Mouse (Mus musculus): ENCODE results near the gene Becn1. TPM values are rescaled to one million over a fixed set of nuclear protein-coding genes. Genes with fewer than 3 reads are reported as not detected.
A peak's percentile ranks its signal among the peaks of the same experiment; 100 is the strongest.
"Not testable (repeated sequence)": the region's sequence is repeated elsewhere in the genome, so short reads cannot be mapped to it uniquely, and the experiment has no call there.

Becn1 gene
- total RNA-seq (2014; fragmentation: Nextera tagmentation): 86.7 and 98.7 TPM in 2 replicates
- 160 and 162 TPM in 2 replicates for total RNA-seq (2017)

DNA sequence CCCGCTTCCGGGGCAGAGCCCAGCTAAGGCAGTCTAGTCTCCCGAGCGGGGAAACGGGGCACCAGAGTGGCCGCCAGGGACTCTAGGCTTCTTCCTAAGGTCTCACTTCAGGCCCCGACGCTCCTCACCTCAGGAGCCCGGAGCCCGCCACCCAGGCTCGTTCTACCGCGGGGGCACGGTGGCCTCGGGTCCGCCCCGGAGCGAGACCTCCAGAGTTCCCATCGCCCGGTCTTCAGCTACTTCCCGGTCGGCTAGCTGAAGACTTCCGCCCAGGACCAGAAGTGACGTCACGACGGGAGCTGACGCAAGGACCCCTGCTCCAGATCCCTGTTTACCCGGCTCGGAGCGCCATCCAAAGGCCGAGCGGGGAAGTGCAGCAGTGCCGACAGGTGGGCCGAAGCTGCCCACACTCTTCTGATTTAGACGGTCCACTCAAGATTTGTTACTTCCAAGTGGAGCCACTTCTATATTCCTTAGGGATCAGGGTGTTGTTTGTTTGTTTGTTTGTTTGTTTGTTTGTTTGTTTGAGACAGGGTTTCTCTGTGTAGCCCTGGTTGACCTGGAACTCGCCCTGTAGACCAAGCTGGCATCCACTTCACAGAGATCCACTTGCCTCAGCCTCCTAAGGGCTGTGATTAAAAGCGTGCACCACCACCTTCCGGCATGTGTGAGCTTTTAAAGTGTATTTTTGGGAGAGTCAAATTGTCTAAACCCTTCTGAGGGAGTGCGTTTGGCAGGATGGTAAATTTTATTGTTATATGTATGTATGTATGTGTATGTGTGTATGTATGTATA, at the start of gene Becn1:
Becn1 (minus strand) TSS at position 283 of the 795 bp plus-strand sequence.
- peak; percentile 96 for ATAC-seq (replicated peaks; ENCODE audit: low FRiP score, low TSS enrichment, poor library complexity, severe bottlenecking)

- no peak for ATAC-seq (replicated peaks; ENCODE audit: low FRiP score, low TSS enrichment, poor library complexity, severe bottlenecking)
Measured at GRCm38 (mm10) chr11:101351721-101352111, 49.6 kb upstream of the Becn1 start.

DNA sequence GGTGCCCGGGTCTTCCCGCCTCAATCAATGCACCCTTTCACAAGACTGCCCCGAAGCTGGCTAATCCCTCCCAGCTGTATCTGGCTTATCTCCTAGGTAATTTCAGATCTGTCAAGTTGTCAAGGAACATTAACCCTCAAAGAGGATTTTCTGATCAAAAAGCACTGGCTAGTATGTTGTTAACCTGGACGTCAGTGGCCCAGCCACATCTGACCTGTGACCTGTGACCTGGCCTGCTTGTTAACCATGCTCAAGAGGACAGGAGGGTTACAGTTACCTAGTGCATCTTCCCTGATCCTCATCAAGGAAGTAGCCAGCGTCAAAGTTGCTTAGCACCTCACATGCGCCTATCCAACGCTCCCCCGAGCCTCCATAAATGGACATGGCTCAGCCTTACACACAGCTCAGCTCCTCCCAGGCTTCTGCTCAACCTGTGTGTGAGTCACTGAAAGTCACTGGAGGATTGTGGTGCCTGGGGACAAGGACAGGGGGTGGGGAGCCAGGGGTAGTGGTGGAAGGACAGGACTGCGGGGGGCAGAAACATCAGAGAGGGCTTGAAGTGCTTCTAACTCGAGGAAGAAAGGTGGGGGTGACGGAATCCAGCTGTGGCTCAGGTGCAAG, 49.1 kb upstream of the Becn1 start:
- no peak for ATAC-seq (replicated peaks; ENCODE audit: low FRiP score, low TSS enrichment, poor library complexity, severe bottlenecking)

DNA sequence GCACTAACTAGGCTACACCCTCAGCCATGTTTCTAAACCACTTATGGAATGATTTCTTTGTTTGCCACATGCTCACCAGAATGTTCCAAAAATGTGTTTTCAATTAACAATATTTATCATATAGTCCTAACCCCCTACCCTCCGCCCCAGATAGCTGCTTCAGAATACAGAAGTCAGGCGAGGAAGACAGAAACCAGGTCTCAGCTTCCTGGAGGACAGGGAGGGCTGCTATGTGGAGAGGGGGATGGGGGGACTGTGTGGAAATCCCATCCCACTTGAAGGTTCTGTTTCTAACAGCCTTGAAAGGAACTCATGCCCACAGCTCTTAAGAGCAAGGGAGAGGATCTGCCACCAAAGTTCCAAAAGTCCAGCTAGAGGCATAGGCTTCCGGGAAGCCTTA, 47.1 kb upstream of the Becn1 start:
- ATAC-seq (replicated peaks; ENCODE audit: low FRiP score, low TSS enrichment, poor library complexity, severe bottlenecking): no peak

DNA sequence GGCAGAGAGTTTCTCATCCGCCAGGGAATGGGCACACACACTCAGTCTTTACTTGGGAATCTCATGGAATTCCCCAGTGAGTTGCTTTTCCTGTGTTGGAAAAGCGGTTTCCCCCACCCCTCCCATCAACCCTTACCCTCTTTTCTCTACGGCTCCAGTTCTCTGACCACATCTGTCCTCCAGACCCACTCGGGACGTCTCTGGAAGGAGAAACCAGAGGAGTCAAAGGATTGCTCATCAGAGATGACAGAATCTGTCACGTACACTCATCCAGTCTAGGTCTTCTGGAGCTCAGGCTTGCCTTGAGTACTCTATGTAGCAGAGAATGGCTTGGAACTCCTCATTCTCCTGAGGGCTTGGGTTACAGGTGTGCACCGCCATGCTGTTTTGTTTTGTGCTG, 46.7 kb upstream of the Becn1 start:
- no peak for ATAC-seq (replicated peaks; ENCODE audit: low FRiP score, low TSS enrichment, poor library complexity, severe bottlenecking)

DNA sequence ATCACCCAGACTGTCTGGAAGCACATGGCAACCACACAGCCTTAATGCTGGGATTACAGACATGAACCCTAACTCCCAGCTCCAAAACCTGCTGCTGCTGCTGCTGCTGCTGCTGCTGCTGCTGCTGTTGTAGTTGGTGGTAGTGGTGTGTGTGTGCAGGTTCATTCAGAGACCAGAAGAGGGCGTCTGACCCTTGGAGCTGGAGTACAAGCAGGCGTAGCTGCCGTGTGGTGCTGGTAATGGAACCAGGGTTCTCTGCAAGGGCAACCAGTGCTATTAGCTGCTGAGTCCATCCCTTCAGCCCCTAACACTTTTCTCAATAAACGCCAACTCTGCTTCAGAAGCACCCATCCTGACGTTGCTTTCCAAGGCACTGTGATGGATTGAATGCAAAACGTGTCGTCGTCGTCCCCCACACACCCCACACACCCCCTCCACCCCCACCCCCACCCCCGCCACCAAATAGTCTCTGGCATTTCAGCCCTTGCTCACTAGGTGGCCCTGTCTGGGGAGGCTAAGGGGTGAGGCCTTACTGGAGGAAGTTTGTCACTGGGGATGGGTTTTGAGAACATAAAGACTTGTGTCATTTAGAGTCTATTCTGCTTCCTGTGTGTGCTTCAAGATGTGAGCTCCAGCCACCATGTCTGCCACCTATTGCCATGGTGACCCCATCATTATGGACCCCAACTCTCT, 45.1 kb upstream of the Becn1 start:
- no peak for ATAC-seq (replicated peaks; ENCODE audit: low FRiP score, low TSS enrichment, poor library complexity, severe bottlenecking)

- peak; percentile 98 for ATAC-seq (replicated peaks; ENCODE audit: low FRiP score, low TSS enrichment, poor library complexity, severe bottlenecking)
Measured at GRCm38 (mm10) chr11:101338123-101338760, 36.2 kb upstream of the Becn1 start.

- ATAC-seq (replicated peaks; ENCODE audit: low FRiP score, low TSS enrichment, poor library complexity, severe bottlenecking): no peak
Measured at GRCm38 (mm10) chr11:101335685-101336084, 33.6 kb upstream of the Becn1 start.

GRCm38 (mm10) chr11:101334516-101334915, 32.4 kb upstream of the Becn1 start:
- ATAC-seq (replicated peaks; ENCODE audit: low FRiP score, low TSS enrichment, poor library complexity, severe bottlenecking): no peak

GRCm38 (mm10) chr11:101334023-101334422, 31.9 kb upstream of the Becn1 start:
- no peak for ATAC-seq (replicated peaks; ENCODE audit: low FRiP score, low TSS enrichment, poor library complexity, severe bottlenecking)

- ATAC-seq (replicated peaks; ENCODE audit: low FRiP score, low TSS enrichment, poor library complexity, severe bottlenecking): no peak
Measured at GRCm38 (mm10) chr11:101332537-101332936, 30.5 kb upstream of the Becn1 start.

GRCm38 (mm10) chr11:101330961-101331360, 28.9 kb upstream of the Becn1 start:
- ATAC-seq (replicated peaks; ENCODE audit: low FRiP score, low TSS enrichment, poor library complexity, severe bottlenecking): not testable (repeated sequence)

GRCm38 (mm10) chr11:101330371-101330924, 28.4 kb upstream of the Becn1 start, which contains the start of gene Aoc3:
Gene Aoc3, plus strand, starts transcription at chr11:101330605.
- ATAC-seq (replicated peaks; ENCODE audit: low FRiP score, low TSS enrichment, poor library complexity, severe bottlenecking): no peak

DNA sequence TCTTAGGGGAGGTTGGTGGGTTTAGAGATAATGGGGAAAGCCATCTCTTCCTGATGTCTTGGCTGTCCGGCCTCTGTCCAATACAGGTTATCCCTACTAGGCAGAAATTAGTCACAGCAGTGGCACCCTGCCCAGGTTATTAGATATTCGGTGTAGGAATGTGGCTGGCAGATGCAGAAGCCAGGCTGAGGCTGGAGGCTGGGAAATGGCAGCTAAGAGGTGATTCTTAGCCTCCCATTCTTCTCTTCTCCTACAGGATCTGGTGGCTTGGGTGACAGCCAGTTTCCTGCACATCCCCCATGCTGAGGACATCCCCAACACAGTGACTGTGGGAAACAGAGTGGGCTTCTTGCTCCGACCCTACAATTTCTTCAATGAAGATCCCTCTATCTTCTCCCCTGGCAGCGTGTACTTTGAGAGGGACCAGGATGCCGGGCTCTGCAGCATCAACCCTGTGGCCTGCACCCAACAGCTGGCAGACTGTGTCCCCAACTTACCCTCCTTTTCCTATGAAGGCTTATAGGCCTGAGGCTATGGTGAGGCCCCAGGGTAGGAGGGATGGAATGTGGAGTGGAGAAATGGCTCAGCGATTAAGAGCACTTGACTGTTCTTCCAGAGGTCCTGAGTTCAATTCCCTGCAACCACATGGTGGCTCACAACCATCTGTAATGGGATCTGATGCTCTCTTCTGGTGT, 27.0 kb upstream of the Becn1 start:
- no peak for ATAC-seq (replicated peaks; ENCODE audit: low FRiP score, low TSS enrichment, poor library complexity, severe bottlenecking)

DNA sequence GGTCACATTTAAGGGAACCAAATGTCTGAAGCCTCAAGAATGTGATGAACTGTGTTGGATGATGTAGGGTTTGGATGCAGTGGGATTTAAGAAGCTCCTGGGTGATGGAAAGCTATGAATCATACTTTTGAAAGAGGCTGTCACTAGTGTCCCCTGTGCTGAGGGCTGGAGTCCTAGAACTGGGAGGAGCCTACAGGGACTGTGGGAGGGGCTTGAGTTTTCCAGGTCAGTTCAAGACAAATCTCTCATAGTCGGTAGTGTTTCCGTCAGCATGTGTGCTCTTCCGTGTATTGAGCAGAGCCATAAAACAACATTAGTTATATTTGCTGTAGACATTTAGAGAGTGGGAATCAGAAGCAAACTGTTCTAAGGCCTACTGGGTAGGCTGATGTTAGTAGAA, 25.2 kb upstream of the Becn1 start:
- ATAC-seq (replicated peaks; ENCODE audit: low FRiP score, low TSS enrichment, poor library complexity, severe bottlenecking): no peak

GRCm38 (mm10) chr11:101326147-101326546, 24.1 kb upstream of the Becn1 start:
- no peak for ATAC-seq (replicated peaks; ENCODE audit: low FRiP score, low TSS enrichment, poor library complexity, severe bottlenecking)

DNA sequence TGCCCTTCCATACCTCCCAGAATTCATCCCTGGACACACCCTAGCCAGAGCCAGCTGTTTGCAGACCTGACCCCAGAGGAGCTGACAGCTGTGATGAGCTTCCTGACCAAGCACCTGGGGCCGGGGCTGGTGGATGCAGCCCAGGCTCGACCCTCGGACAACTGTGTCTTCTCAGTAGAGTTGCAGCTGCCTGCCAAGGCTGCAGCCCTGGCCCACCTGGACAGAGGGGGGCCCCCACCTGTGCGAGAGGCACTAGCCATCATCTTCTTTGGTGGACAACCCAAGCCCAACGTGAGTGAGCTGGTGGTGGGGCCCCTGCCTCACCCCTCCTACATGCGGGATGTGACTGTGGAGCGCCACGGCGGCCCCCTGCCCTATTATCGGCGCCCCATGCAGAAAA, 23.1 kb upstream of the Becn1 start:
- ATAC-seq (replicated peaks; ENCODE audit: low FRiP score, low TSS enrichment, poor library complexity, severe bottlenecking): not testable (repeated sequence)

GRCm38 (mm10) chr11:101324763-101325162, 22.7 kb upstream of the Becn1 start, which contains the start of gene Aoc2:
Gene Aoc2, plus strand, starts transcription at chr11:101325063.
- ATAC-seq (replicated peaks; ENCODE audit: low FRiP score, low TSS enrichment, poor library complexity, severe bottlenecking): no peak

- peak; percentile 61 for ATAC-seq (replicated peaks; ENCODE audit: low FRiP score, low TSS enrichment, poor library complexity, severe bottlenecking)
Measured at GRCm38 (mm10) chr11:101323609-101324008, 21.5 kb upstream of the Becn1 start.
